Mouse (Mus musculus) forelimb bud, embryonic 11.5 days (tissue): Measurements from ENCODE around the gene Pdcd1lg2.
"Not testable (repeated sequence)": the region's sequence is repeated elsewhere in the genome, so short reads cannot be mapped to it uniquely, and the experiment has no call there.

ENCODE experiments used
- DNase-seq: peaks from one replicate; pipeline ENCODE4 v3.0.0-alpha.2; 2012; ENCODE audit warnings: low read depth, low spot score

Pdcd1lg2 gene

DNA sequence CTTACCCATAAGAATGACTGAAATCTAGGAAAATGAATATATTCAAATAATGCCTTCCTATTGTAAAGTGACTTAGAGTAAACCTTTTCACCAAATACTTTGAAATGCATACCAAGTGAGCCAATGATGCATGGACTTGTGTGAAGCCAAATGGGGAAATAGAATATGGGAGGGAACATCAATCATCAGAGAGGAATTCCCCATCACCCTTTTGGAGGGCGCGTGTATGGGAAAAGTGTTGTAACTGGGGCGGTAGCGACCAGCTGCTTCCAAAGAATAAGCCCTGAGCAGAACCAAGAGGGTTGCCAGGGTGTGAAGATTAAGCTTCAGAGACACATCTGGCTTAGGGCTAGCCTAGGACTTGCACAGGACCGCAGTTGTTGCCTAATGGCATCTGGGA, 27.4 kb upstream of the Pdcd1lg2 start:
- DNase-seq: no peak

DNA sequence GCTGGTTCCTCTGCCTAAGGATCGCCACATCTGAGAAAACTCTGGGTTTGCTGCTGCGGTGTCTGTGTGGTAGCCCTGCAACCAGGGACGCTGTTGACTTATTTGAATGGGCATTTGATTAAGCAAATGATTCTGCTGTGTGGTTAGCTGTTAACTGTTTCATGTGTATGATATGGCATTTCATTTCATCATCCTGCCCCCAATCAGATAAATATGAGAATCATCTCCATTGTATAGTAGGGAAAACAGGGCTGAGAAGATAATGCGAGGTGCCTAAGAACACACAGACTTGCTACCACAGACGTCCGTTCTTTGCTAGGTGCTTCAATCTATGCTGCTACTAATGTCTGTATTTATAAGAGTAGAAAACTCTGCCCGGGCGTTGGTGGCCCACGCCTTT, 26.3 kb upstream of the Pdcd1lg2 start:
- DNase-seq: no peak

DNA sequence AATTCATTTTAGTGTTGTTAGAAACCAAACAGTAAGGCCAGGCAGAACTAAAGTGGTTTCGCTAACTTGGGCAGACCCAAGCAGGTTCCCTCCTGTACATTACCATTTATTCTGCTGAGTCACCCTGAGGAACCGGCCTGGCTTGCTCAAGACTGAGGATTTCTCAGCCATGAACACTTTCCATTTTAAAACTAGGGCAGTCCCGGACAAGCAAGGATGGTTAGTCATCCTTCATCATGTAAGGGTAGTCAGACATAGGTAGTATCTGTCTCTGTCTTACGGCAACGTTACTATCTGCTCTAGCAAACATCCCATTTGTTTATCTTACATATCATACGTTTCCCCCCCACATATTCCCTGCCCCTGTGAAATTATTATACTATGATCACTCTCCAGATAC, 25.7 kb upstream of the Pdcd1lg2 start:
- no peak for DNase-seq

DNA sequence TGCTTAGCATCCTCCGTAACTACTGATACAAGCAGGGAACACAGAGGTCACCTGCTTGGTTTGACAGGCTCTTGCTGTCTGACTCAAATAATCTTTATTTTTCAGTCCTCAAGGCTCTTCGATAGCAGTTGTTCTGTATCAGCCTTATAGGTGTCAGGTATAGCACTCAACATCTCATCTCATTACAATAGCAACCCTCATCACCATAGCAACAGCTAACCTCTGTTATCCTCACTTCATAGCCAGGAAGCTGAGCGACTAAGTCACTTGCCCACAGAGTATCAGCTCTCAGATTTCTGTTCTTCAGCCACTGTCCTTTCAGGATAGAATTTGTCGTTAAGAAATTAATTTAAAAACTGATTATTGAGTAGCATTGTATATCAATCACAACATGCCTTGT, 24.9 kb upstream of the Pdcd1lg2 start:
- DNase-seq: no peak

DNA sequence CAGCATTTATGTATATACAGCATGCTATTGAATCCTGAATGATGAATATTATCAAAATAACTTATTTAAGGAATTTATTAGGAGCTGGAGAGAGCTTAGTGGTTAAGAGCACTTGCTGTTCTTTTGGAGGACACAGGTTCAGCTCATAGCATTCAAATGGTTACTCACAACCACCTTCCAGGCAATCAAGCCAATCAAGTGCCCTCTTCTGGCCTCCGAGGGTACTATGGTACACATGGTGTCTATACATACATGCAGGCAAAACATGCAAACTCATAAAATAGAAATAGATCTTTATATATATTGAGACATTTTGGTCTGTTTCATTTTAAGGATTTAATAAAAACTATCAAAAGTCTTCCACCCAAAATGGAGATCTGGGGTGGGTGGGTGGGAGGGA, 21.9 kb upstream of the Pdcd1lg2 start:
- DNase-seq: no peak

DNA sequence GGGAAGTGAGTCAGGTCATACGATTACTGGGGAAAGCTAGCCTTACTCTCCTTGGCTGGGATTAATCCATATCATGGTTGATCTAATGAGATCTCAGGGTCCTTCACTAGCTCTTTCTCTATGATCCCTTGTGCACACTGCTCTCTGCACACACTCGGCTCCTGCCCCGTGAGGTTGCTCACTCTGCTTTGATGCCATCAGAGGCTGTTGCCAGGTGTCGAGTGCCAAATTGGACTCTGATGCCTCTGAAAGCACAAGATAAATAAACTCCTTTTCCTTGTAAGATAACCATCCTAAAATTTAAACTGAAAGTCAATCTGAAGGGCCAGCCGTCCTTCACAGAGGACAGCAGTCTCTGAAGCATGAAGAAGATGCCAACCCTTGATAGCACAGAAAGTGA, 20.2 kb upstream of the Pdcd1lg2 start:
- no peak for DNase-seq

DNA sequence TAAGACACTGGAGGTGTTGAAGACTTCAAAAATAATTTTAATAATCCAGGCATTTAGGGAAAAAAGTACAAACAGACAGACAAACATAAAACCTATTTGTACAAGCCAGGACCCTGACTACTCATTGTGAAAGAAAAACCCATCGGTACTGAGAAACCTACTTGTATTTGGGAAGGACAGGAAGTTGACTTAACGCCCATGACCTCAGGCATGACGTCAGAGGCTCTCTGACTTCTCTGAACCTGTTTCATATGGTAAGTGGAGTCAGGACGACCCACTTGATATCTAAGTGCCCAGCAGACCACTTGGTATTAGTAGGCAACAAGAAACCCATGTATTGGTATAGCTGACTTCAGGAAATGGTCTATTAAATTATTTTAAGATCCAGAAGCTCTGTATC, 19.4 kb upstream of the Pdcd1lg2 start:
- DNase-seq: no peak

DNA sequence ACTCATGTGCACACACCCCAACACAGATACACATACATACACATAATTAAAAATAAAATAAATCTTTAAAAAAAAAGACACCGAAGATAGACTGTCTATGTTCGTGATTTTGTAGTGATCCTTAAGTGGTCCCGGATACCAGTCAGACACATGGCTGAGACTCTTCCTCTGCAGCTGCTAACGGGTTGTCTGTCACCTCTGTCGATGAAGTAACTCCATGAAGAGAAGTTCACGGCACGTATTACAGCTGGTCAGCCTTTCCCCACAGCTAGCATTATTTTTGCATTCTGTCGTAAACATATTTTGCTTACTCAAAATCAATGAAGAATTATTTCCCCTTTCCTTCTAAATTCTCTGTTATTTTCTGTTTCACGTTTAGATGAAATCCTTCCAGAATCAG, 17.4 kb upstream of the Pdcd1lg2 start:
- DNase-seq: no peak

DNA sequence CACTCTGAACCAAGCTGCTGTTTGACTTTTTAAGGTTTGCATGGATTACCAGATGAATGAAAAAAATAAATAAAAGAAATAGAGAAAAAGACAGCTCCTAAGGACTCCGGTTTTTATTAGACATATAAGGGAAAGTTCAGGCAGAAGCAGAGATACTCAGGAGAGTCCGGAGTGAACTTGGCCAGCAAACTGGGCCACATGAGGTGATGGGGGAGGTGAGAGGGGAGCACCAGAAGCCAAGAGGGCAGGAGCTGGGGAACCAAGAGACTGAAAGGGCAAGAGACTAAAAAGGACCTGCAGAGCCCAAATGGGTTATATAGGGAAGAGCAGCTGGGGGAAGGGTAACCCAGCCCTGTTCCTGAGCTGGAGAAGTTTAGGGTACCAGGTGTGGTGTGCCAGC, 16.0 kb upstream of the Pdcd1lg2 start:
- no peak for DNase-seq

DNA sequence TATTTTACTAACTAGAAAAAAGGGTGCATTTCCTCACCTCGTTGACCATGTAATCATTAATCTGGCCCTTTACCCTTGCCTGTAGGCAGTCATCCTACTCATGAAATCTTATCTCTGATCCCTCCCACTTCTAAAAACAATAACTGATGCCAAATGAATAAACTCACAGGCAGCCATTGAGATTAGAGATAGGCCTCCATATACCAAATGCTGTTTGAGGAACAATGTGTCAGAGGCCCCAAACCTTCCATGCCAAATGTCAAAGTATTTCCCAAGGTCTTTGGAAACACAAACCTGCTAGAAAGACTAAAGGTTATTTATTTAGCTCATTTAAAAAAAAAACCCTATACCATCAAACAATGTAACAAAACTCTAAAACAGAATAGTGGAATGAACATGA, 14.4 kb upstream of the Pdcd1lg2 start:
- DNase-seq: no peak

DNA sequence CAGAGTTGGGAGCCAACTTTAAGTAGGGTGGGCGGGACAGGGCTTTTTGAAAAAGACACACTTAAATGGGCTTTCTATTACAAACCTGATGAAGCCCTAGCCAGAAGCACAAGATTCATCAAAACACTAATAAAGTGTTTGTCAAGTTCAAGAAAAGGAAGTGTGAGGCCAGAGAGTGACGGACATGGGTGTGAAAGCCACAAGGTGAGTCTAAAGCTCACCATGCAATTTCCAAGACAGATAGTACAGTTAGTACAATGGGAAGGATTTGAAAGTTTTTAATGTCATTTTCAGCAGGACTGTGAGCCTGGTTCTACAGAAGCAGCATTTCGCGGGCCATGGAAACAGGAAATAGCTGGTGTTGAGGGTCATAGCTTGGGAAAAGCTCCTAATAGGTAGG, 10.9 kb upstream of the Pdcd1lg2 start:
- DNase-seq: no peak

DNA sequence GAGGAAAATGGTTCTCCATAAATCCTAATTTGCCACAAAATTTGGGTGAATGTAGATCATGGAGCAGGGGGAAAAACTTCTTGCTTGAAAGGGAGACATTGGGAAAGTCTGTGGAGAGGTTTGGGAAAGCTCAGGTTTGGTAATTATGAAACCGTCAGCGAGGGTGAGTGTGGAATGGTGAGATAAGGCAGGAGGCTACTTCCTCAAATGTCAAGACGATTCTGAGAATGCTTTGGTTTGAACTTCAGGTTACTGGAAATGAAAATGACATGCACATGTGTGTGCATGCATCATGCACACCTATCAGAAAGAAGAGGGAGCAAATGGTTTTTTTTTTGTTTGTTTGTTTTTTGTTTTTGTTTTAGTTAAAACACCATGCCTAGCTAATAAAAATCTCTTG, 10.3 kb upstream of the Pdcd1lg2 start:
- DNase-seq: no peak

DNA sequence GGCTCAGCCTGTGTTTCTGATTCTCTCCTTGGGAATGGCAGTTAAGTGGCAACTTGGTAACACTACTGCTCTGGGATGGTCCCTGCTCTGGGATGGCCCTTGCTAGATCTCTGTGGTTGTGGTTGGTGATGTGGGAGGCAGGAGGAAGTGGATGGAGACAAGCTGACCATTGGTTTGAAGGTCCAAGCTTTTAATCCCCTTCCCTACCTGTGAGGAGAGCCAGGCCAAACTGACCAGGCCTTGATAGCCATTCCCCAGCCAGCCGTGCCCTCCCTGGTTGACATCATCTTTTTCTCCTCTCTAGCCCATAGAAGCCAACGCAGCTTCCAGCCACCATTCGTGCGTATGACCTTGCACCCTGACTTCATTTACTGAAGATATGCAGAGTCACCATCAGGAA, 8.1 kb upstream of the Pdcd1lg2 start:
- DNase-seq: no peak

DNA sequence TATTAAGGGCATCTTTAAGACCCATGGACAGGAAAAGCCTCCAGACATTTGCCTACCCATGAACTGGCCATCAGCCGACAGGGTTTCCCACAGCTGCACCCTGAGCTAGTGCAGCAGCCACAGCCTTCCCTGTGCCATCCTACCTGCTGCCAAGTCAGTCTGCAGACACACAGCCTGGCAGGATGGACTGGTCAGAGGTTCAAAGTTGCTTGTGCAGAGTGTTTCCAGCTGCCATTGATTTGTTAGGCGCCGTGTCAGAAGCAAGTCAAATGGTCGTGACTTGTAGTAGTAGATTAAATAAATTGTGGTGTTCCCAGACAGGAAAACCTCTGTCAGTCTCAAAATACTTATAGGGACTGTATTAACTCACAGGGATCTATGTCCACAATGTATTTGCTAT, 7.5 kb upstream of the Pdcd1lg2 start:
- no peak for DNase-seq

DNA sequence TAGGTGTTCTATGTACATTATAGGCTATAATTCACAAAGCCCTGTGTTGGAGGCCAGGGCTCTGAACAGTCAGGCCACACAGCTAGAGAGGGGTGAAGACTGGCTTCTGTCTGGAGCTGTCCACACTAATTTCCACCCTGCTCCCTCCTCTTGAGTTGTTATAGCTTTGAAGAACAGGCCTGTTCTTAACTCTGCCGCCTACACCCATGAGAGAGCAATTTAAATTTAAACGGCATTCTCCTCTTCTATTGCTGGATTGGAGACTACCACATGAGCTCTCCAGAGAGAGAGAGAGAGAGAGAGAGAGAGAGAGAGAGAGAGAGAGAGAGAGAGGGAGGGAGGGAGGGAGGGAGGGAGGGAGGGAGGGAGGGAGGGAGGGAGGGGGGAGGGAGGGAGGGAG, 5.3 kb upstream of the Pdcd1lg2 start:
- DNase-seq: no peak

DNA sequence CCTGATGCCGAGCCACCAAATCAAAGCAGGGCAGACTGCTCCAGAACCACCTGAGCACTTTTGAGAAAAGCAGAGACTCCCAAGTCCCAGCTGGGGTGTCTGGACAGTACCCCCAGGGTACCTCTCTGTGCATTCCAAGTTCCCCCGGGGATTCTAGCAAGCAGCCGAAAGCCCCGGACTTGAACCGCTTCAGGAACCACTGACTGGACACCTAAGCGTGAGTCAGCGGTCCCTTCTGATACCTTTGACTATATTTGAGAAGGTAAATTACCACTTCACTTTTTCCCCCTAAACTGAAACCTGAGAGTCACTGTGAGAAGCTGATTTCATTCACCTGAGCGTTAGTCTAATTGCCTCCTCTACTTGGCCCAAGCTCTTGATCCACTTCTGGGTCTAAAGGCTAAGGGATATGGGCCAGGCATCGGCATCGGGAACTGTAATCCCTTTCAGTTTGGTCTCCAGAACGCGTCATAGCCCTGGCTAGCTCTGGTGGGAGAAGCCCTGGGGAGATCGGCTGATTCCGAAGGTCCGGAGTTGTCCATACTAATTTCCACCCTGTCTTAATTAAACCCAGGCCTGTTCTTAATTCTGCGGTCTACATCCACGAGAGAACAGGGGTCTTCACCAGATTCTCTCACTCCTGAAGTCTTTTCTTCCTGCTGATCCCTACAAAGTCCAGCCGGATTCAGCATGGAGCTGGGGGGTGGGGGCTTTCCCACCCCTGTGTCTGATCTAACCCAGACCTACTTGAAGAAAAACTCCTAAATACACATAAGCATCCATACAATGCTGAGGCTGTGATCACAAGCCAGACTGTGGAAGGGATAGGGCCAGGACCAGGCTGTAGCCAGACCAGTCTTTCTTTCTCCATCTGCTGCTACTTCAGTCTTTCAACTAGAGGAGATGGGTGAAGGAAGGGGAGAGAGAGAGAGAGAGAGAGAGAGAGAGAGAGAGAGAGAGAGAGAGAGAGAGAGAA, 4.4 kb upstream of the Pdcd1lg2 start:
- DNase-seq: no peak

DNA sequence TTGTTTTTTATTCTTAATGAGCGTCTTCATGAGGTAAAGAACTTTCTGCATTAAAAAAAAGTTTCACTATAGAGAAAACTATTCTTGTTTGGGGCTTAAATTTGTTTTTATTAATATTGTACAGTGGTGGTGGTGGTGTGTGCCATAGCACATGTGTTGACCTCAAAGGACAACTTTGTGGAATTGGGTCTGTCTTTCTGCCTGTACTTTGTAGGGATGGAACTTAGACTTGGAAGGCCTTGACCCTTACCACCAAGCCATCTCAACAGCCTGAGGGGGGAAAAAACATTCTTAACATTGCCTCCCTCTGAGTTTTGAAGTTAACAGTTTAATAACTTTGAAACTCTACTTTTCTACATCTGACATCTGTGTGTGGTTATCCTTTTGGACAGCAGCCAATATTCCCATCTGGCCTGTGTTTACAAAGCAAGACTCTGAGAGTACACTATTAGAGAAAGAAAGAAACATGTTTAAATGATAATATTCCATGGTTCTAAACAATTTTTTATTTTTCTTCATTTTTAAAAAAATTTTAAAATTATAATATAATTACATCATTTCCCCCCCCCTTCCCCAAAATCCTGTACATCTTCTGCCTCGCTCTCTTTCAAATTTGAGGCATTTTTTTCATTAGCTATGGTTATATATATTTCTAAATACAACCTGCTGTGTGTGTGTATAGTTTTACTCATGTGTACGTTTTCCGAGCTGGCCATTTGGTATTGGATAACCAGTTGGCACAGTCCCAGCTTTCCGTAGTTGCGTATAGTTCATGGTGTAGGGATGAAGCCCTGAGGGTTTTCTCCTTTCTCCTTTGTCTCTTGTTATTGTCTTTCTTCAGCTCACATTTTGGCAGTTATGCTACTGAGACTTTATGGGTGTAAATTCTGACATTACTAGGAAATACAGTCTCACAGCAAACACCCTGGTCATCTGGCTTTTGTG, 2.0 kb downstream of the Pdcd1lg2 start:
- DNase-seq: peak; percentile 81

DNA sequence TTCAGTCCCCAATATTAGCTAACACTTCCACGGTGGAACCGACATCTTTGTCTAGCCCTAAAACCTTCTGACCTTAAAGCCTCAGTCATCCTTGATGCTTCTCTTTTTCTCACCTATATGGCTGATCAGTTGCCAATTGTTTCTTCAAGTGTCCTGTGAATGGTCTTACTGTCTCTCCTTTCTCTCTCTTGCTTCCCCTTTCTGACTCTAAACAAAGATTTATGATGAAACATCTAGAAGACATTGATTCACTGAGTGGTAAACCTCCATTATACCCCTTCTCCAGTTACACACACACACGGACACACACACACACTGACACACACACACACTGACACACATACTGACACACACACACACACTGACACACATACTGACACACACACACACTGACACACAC, 3.8 kb downstream of the Pdcd1lg2 start:
- no peak for DNase-seq

DNA sequence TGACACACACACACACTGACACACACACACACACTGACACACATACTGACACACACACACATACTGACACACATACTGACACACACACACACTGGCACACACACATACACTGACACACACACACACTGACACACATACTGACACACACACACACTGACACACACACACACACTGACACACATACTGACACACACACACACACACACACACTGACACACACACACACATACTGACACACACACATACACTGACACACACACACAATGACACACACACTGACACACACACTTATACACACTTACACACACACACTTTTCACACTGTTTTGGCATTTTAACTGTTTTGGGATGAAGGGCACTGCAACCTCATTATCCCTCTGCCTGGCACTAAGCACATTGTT, 4.2 kb downstream of the Pdcd1lg2 start:
- not testable (repeated sequence) for DNase-seq

DNA sequence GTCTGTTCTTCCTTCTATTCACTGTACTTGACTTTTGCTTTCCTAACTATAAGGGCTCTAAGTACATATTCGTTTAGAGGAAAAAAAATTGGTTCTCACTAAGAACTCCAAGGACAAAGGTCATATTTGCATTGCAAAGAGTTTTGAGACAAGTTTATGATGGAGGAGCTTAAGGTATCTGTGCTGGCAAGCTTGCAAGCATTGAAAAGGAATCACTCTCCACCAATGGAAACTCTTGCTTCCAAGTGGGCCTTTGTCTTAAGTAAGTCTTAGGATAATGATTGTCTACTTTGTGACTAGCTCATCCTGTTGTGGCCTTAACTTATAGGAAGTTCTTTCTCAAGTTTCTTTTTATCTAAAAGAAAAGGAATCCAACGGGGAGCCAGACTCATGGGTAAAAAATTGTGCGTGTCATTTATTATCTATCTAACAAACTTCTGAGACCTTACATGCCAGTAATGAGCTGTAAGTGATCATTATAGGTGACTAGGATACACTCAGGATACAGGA, 5.7 kb downstream of the Pdcd1lg2 start:
- DNase-seq: no peak

DNA sequence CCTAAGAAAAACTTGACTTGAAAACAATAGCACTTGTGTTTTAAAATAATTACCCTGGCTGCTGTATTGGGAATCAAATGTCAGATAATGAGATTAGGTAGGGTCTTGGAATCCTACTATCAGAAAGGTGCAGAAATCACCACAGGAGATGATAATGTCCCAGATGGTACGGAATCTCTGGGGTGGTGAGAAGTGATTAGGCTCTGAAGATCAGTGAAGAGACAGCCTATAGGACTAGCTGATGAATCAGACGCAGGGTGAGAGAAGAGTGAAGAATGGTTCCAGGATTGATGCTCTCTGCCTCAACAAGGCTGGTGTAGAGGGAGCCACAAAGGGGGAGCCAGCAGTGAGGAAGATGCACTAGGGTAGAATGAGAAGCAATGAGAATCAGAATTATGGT, 6.5 kb downstream of the Pdcd1lg2 start:
- no peak for DNase-seq

DNA sequence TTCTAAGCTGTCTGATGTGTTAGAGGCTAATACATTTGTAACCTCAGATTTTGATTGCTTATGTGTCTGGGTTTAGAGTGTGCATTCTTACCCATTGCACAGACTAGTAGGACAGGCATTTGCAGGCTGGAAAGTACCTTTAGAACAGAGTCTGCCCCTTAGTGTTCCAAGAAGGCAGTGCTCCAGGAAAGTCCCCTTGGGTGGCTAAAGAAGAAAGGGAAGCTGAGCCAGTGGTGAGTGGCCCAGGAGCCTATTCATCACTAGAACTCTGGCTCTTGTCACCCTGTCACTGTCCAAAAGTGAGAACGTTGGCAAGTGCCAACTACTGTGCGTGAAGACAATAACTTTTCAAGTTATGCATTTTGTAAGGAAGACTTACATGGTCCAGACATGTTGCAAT, 7.2 kb downstream of the Pdcd1lg2 start:
- no peak for DNase-seq
